Mouse (Mus musculus) G1E (cell line): Measurements from ENCODE around the gene Rnf207.

Experiments used
- CTCF ChIP-seq: IDR thresholded peaks from 2 replicates; pipeline ENCODE4 v1.5.1; 2012; ENCODE audit warnings: low read depth, low read length, inconsistent platforms, mixed read lengths
- GATA1 ChIP-seq: IDR thresholded peaks from 2 replicates; pipeline ENCODE4 v1.6.1; 2012; ENCODE audit warnings: borderline replicate concordance, low read length, inconsistent platforms, mixed read lengths
- POLR2AphosphoS5 ChIP-seq: IDR thresholded peaks from 2 replicates; pipeline ENCODE4 v1.6.1; 2012; ENCODE audit warnings: low read depth, low read length, inconsistent platforms; ENCODE audit not compliant: insufficient replicate concordance
- TAL1 ChIP-seq: conservative IDR thresholded peaks from 2 replicates; pipeline ENCODE4 v1.6.1; 2012; ENCODE audit warnings: low read depth, low read length, inconsistent platforms, mixed read lengths

GRCm38 (mm10) chr4:152286183-152286582 lies 32.6 kb downstream of the Rnf207 start:
- TF ChIP-seq CTCF: no peak
- TF ChIP-seq GATA1: no peak
- TF ChIP-seq POLR2AphosphoS5: no peak
- no peak for TF ChIP-seq TAL1
